Mouse (Mus musculus) embryonic fibroblast, embryonic 13.5 days (primary cell): ENCODE results near the gene Ccdc110. TPM values are rescaled to one million over a fixed set of nuclear protein-coding genes. Genes with fewer than 3 reads are reported as not detected.

Experiments used
- H3K27ac ChIP-seq: 2 replicates; pipeline ENCODE4 v1.5.1; 2012; ENCODE audit warnings: low read length, control low read depth, inconsistent platforms; ENCODE audit not compliant: insufficient read depth
- H3K4me1 ChIP-seq: 2 replicates; pipeline ENCODE4 v1.6.1; 2011; ENCODE audit warnings: low read length; ENCODE audit not compliant: control insufficient read depth, insufficient read depth
- H3K4me3 ChIP-seq: 2 replicates; pipeline ENCODE4 v1.5.1; 2011; ENCODE audit warnings: mild to moderate bottlenecking, control low read depth, low read length; ENCODE audit not compliant: insufficient read depth
- CTCF ChIP-seq: IDR thresholded peaks from 2 replicates; pipeline ENCODE4 v1.5.1; 2011; ENCODE audit warnings: mild to moderate bottlenecking, control low read depth, low read length, moderate library complexity, borderline replicate concordance; ENCODE audit not compliant: insufficient read depth
- POLR2A ChIP-seq: IDR thresholded peaks from 2 replicates; pipeline ENCODE4 v1.6.1; 2011; ENCODE audit warnings: low read depth, mild to moderate bottlenecking, control low read depth, low read length, moderate library complexity
- polyA plus RNA-seq: library from polyadenylated mRNA; stranded (reverse); fragments of >200 nt; gene quantifications from 2 replicates; pipeline ENCODE4 v1.2.4, GENCODE M21; 2011; ENCODE audit warnings: low read depth; ENCODE audit not compliant: missing spikeins, insufficient read length

The Ccdc110 gene
- polyA plus RNA-seq, result not detected in 2 replicates

- TF ChIP-seq CTCF (peak; percentile 100), POLR2A (no peak)
- Histone ChIP-seq H3K4me1 (no peaks in the 10 kb centered on the region), H3K4me3 (peak within 1 kb of the TSS; percentile 26), H3K27ac (no peak within 1 kb of the TSS)
These were observed at the start of gene Ccdc110 for GRCm38 (mm10) chr8:45934582-45935014. Ccdc110 (plus strand) TSS chr8:45934619.

DNA sequence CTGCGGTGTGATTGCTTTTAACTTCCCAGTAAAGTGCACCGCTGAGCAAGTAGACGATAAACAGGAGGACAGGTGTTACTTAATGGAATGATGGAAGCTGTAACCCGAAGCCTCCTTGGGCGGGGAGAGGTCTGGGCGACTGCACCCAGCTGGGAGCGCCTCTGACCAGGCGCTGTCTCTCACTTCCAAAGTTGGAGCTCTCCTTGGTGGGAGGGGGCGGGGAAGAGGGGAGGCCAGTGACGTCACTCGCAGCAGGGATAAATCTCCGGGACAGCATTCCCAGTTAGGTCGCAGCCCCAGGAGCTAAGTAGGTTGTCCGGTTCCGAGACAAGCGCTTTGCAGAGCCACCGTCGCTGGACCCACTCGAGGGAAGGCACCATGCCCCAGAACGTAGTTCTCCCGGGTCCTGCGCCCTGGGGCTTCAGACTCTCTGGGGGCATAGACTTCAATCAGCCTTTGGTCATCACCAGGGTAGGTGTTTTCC lies 49.2 kb upstream of the Ccdc110 start, which contains the start of gene Pdlim3:
Gene Pdlim3, plus strand, starts transcription at position 260 of the 484 bp plus-strand sequence.
- TF ChIP-seq CTCF (no peak), POLR2A (no peak)
- H3K27ac ChIP-seq, result no peak within 1 kb of the TSS
- peak within 1 kb of the TSS; percentile 33 for H3K4me3 ChIP-seq
- H3K4me1 ChIP-seq, result no peaks in the 10 kb centered on the region

- no peak overlapping the region for H3K27ac ChIP-seq
These were observed 48.6 kb upstream of the Ccdc110 start for GRCm38 (mm10) chr8:45885775-45886174.

GRCm38 (mm10) chr8:45889737-45890136 lies 44.7 kb upstream of the Ccdc110 start:
- H3K4me3 ChIP-seq, result no peak overlapping the region
- no peak for TF ChIP-seq POLR2A
- TF ChIP-seq CTCF, result no peak
- no peaks in the 10 kb centered on the region for H3K4me1 ChIP-seq
- no peak overlapping the region for H3K27ac ChIP-seq

More at GRCm38 (mm10) chr8:45885775-45886174, 48.6 kb upstream of the Ccdc110 start:
- no peak for TF ChIP-seq POLR2A
- H3K4me3 ChIP-seq, result no peak overlapping the region
- no peaks in the 10 kb centered on the region for H3K4me1 ChIP-seq

DNA sequence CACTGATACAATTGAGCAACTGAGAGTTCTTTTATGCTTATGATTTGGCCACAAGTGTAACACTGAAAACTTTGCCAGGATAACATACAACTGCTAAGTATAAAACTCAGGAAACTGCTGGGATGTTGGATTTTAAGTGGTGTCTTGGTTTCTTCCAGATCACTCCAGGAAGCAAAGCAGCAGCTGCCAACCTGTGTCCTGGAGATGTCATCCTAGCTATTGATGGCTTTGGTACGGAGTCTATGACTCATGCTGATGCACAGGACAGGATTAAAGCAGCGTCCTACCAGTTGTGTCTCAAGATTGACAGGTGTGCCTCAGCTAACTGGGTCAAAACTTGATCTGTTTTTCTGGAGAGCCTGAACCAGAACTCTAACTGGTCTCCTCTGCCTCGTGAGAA lies 37.8 kb upstream of the Ccdc110 start:
- no peak overlapping the region for H3K4me3 ChIP-seq
- TF ChIP-seq POLR2A (no peak), CTCF (no peak)

GRCm38 (mm10) chr8:45899783-45900182 lies 34.6 kb upstream of the Ccdc110 start:
- H3K27ac ChIP-seq, result no peak overlapping the region
- H3K4me3 ChIP-seq, result no peak overlapping the region
- no peak for TF ChIP-seq POLR2A
- TF ChIP-seq CTCF, result no peak
- peaks cover 5% of the 10 kb centered on the region; the same call in 1 of the 2 replicates for H3K4me1 ChIP-seq

More for the DNA sequence above, 37.8 kb upstream of the Ccdc110 start:
- Histone ChIP-seq H3K27ac (no peak overlapping the region), H3K4me1 (no peaks in the 10 kb centered on the region)

DNA sequence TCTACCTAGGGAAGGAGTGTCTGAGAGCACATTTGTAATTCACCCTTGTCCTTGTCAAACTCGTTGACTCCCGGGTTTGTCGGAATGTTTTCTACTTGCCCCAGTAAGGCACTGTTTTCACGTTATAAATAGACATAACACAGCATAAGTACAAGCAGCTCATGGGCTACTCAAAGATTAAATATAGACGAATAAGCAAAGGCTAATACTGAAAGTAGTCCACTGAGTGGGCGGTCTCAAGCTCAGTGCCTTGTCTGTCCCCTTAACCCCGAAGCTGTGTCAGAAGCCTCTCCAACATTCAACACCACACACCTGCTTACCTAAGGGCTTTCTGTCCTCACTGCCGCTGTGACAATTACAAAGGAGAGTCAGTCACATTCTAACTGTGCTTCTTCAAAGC lies 32.8 kb upstream of the Ccdc110 start:
- H3K27ac ChIP-seq, result no peak overlapping the region
- H3K4me3 ChIP-seq, result no peak overlapping the region
- TF ChIP-seq CTCF (no peak), POLR2A (no peak)

GRCm38 (mm10) chr8:45903659-45904058 lies 30.8 kb upstream of the Ccdc110 start:
- TF ChIP-seq CTCF (no peak), POLR2A (no peak)
- no peak overlapping the region for H3K4me3 ChIP-seq
- H3K27ac ChIP-seq, result no peak overlapping the region
- H3K4me1 ChIP-seq, result peaks cover 5% of the 10 kb centered on the region; the same call in 1 of the 2 replicates

More for the DNA sequence above, 32.8 kb upstream of the Ccdc110 start:
- H3K4me1 ChIP-seq, result peaks cover 5% of the 10 kb centered on the region; the same call in 1 of the 2 replicates

GRCm38 (mm10) chr8:45905591-45906250 lies 28.7 kb upstream of the Ccdc110 start:
- H3K27ac ChIP-seq, result no peak overlapping the region
- TF ChIP-seq CTCF, result no peak
- no peak overlapping the region for H3K4me3 ChIP-seq
- H3K4me1 ChIP-seq, result peaks cover 5% of the 10 kb centered on the region; the same call in 1 of the 2 replicates

- Histone ChIP-seq H3K4me3 (no peak overlapping the region), H3K4me1 (peaks cover 5% of the 10 kb centered on the region; the same call in 1 of the 2 replicates), H3K27ac (no peak overlapping the region)
- TF ChIP-seq POLR2A (no peak), CTCF (no peak)
These were observed 28.2 kb upstream of the Ccdc110 start for GRCm38 (mm10) chr8:45906251-45906619.
